Mouse (Mus musculus) MEL (cell line): ENCODE data around the gene Aldh16a1.

Experiments
- CTCF ChIP-seq, 3 experiments: IDR thresholded peaks in 2 of 3; conservative IDR thresholded peaks in 1 of 3; 2 replicates each; pipeline ENCODE4 v1.5.1; 2011 to 2012; ENCODE audit warnings: low read length in 3 of 3, low read depth in 2 of 3, mild to moderate bottlenecking in 2 of 3, improper control_type of control experiment in 1 of 3, inconsistent platforms in 1 of 3, mixed read lengths in 1 of 3, moderate library complexity in 1 of 3; ENCODE audit not compliant: control insufficient read depth in 1 of 3, insufficient read depth in 1 of 3, poor library complexity in 1 of 3, severe bottlenecking in 1 of 3
- EP300 ChIP-seq, 2 experiments: IDR thresholded peaks; 2 replicates each; pipeline ENCODE4 v1.6.1; 2011; ENCODE audit warnings: improper control_type of control experiment in 2 of 2, low read length in 2 of 2, low read depth in 1 of 2, mild to moderate bottlenecking in 1 of 2
- GATA1 ChIP-seq: IDR thresholded peaks from 2 replicates; pipeline ENCODE4 v1.6.1; 2011; ENCODE audit warnings: low read depth, low read length, improper control_type of control experiment
- POLR2A ChIP-seq, 2 experiments: IDR thresholded peaks; 2 replicates each; pipeline ENCODE4 v1.6.1; 2011 to 2012; ENCODE audit warnings: low read length in 2 of 2, mild to moderate bottlenecking in 2 of 2, control low read depth in 1 of 2, improper control_type of control experiment in 1 of 2, low read depth in 1 of 2, moderate library complexity in 1 of 2; ENCODE audit not compliant: control insufficient read depth in 1 of 2, insufficient read depth in 1 of 2, poor library complexity in 1 of 2
- TBP ChIP-seq: IDR thresholded peaks from 2 replicates; pipeline ENCODE4 v1.8.0; 2011; ENCODE audit warnings: low read depth, low read length, improper control_type of control experiment
- ZC3H11A ChIP-seq: IDR thresholded peaks from 2 replicates; pipeline ENCODE4 v1.6.1; 2012; ENCODE audit warnings: low read depth, mild to moderate bottlenecking, inconsistent platforms, low read length, improper control_type of control experiment
- ZMIZ1 ChIP-seq: IDR thresholded peaks from 2 replicates; pipeline ENCODE4 v1.6.1; 2012; ENCODE audit warnings: low read depth, mild to moderate bottlenecking, inconsistent platforms, low read length, improper control_type of control experiment, moderate library complexity

DNA sequence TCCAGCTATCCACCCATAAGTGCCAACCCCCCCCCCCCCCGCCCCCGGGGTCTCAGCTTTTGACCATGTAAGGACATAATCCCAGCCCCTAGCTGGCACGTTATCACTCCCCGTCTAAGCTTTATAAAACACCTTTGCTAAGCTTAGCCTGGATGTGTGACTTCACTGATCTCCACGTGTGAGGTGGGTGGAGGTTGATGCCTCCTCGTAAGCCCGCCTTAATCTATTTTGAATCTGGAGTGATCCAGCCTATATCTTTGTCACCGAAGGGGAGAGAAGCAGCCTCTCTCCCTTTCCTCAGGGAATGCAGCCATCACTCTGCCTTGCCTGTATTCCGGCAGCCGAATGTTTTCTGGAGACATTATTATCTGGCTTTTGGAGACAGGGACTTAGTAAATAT is 48.3 kb upstream of the Aldh16a1 start:
- TF ChIP-seq CTCF (IDR thresholded peaks at IDR 0.05 in 2 of 3, conservative IDR thresholded peaks at IDR 0.05 in 1 of 3; ENCODE audit: control insufficient read depth in 1 of 3, insufficient read depth in 1 of 3, low read depth in 2 of 3, low read length in 3 of 3, poor library complexity in 1 of 3, severe bottlenecking in 1 of 3) (no peak), POLR2A (IDR thresholded peaks at IDR 0.05; ENCODE audit: control insufficient read depth in 1 of 2, insufficient read depth in 1 of 2, low read depth in 1 of 2, low read length in 2 of 2, poor library complexity in 1 of 2) (no peak), ZMIZ1 (no peak), EP300 (IDR thresholded peaks at IDR 0.05; ENCODE audit: low read depth in 1 of 2, low read length in 2 of 2) (no peak), ZC3H11A (no peak), GATA1 (no peak), TBP (no peak)
